Mouse (Mus musculus) E14TG2a.4 (cell line): ENCODE measurements around the gene Tekt3.
A peak's percentile ranks its signal among the peaks of the same experiment; 100 is the strongest.

ENCODE experiments used
- H3K27me3 ChIP-seq: 2 replicates; pipeline ENCODE4 v1.6.1; 2014; ENCODE audit warnings: low read length, control low read depth; ENCODE audit not compliant: insufficient read depth
- H3K36me3 ChIP-seq: 2 replicates; pipeline ENCODE4 v1.6.1; 2014; ENCODE audit warnings: low read length, control low read depth; ENCODE audit not compliant: insufficient read depth
- H3K4me1 ChIP-seq: replicated peaks from 2 replicates; pipeline ENCODE4 v1.6.1; 2014; ENCODE audit warnings: low read depth, low read length, control low read depth
- H3K4me3 ChIP-seq: replicated peaks from 2 replicates; pipeline ENCODE4 v1.5.1; 2014; ENCODE audit warnings: mild to moderate bottlenecking, low read length
- H3K9me3 ChIP-seq: 2 replicates; pipeline ENCODE4 v1.6.1; 2014; ENCODE audit warnings: low read length, control low read depth
- CTCF ChIP-seq: conservative IDR thresholded peaks from 2 replicates; pipeline ENCODE4 v1.5.1; 2014; ENCODE audit warnings: low read length
- NANOG ChIP-seq: IDR thresholded peaks from 2 replicates; pipeline ENCODE4 v1.6.1; 2014; ENCODE audit warnings: borderline replicate concordance, low read length, mixed read lengths
- POU5F1 ChIP-seq: IDR thresholded peaks from 2 replicates; pipeline ENCODE4 v1.6.1; 2014; ENCODE audit warnings: low read length, borderline replicate concordance

Tekt3 gene

GRCm38 (mm10) chr11:63103256-63103655 is 41.8 kb downstream of the Tekt3 start:
- Histone ChIP-seq H3K4me1 (no peaks in the 10 kb centered on the region), H3K27me3 (peaks cover 3% of the 10 kb centered on the region; the same call in 1 of the 2 replicates), H3K4me3 (no peak overlapping the region), H3K9me3 (peaks cover 7% of the 10 kb centered on the region; the same call in 1 of the 2 replicates), H3K36me3 (no peaks in the 10 kb centered on the region)
- no peak for TF ChIP-seq NANOG
- TF ChIP-seq POU5F1 = no peak
- TF ChIP-seq CTCF = no peak

GRCm38 (mm10) chr11:63104026-63104425 is 42.6 kb downstream of the Tekt3 start:
- Histone ChIP-seq H3K27me3 (peaks cover 3% of the 10 kb centered on the region; the same call in 1 of the 2 replicates), H3K36me3 (no peaks in the 10 kb centered on the region), H3K4me3 (no peak overlapping the region), H3K4me1 (peaks cover 2% of the 10 kb centered on the region; the same call in 1 of the 2 replicates), H3K9me3 (peaks cover 7% of the 10 kb centered on the region; the same call in 1 of the 2 replicates)
- TF ChIP-seq POU5F1 (no peak), NANOG (no peak), CTCF (no peak)

- Histone ChIP-seq H3K36me3 (no peaks in the 10 kb centered on the region), H3K4me3 (no peak overlapping the region), H3K4me1 (peaks cover 17% of the 10 kb centered on the region), H3K27me3 (peaks cover 3% of the 10 kb centered on the region; the same call in 1 of the 2 replicates), H3K9me3 (peaks cover 14% of the 10 kb centered on the region; the same call in 1 of the 2 replicates)
- TF ChIP-seq NANOG = peak; percentile 91
- TF ChIP-seq POU5F1 = no peak
Measured at GRCm38 (mm10) chr11:63109230-63109775, 47.8 kb downstream of the Tekt3 start.

GRCm38 (mm10) chr11:63110329-63110728 is 48.9 kb downstream of the Tekt3 start:
- TF ChIP-seq POU5F1 = no peak
- TF ChIP-seq NANOG = no peak
- no peak for TF ChIP-seq CTCF
- H3K4me3 ChIP-seq = no peak overlapping the region

GRCm38 (mm10) chr11:63114807-63115641 is 53.6 kb downstream of the Tekt3 start:
- H3K4me3 ChIP-seq = no peak overlapping the region
- TF ChIP-seq CTCF = no peak
- no peak for TF ChIP-seq POU5F1
- TF ChIP-seq NANOG = no peak
- H3K36me3 ChIP-seq = no peaks in the 10 kb centered on the region
- peaks cover 2% of the 10 kb centered on the region; the same call in 1 of the 2 replicates for H3K27me3 ChIP-seq
- H3K9me3 ChIP-seq = peaks cover 7% of the 10 kb centered on the region; the same call in 1 of the 2 replicates
- peaks cover 5% of the 10 kb centered on the region for H3K4me1 ChIP-seq

More at GRCm38 (mm10) chr11:63110329-63110728, 48.9 kb downstream of the Tekt3 start:
- no peaks in the 10 kb centered on the region for H3K36me3 ChIP-seq
- H3K4me1 ChIP-seq = peaks cover 17% of the 10 kb centered on the region
- H3K27me3 ChIP-seq = no peaks in the 10 kb centered on the region
- peaks cover 14% of the 10 kb centered on the region; the same call in 1 of the 2 replicates for H3K9me3 ChIP-seq

- H3K27me3 ChIP-seq = peaks cover 4% of the 10 kb centered on the region; the same call in 1 of the 2 replicates
- H3K9me3 ChIP-seq = peaks cover 7% of the 10 kb centered on the region; the same call in 1 of the 2 replicates
- TF ChIP-seq CTCF = no peak
- no peak for TF ChIP-seq NANOG
- TF ChIP-seq POU5F1 = no peak
- peaks cover 2% of the 10 kb centered on the region for H3K4me1 ChIP-seq
- H3K36me3 ChIP-seq = no peaks in the 10 kb centered on the region
- H3K4me3 ChIP-seq = no peak overlapping the region
Measured at GRCm38 (mm10) chr11:63116652-63117051, 55.2 kb downstream of the Tekt3 start.

- H3K27me3 ChIP-seq = peaks cover 4% of the 10 kb centered on the region; the same call in 1 of the 2 replicates
Measured at GRCm38 (mm10) chr11:63117266-63117665, 55.8 kb downstream of the Tekt3 start.

GRCm38 (mm10) chr11:63119791-63120190 is 58.3 kb downstream of the Tekt3 start:
- H3K4me1 ChIP-seq = peaks cover 26% of the 10 kb centered on the region
- no peak overlapping the region for H3K4me3 ChIP-seq
- TF ChIP-seq POU5F1 (no peak), NANOG (no peak), CTCF (no peak)
- no peaks in the 10 kb centered on the region for H3K9me3 ChIP-seq
- H3K27me3 ChIP-seq = peaks cover 4% of the 10 kb centered on the region; the same call in 1 of the 2 replicates
- no peaks in the 10 kb centered on the region for H3K36me3 ChIP-seq

More at GRCm38 (mm10) chr11:63117266-63117665, 55.8 kb downstream of the Tekt3 start:
- H3K36me3 ChIP-seq = no peaks in the 10 kb centered on the region
- H3K9me3 ChIP-seq = peaks cover 7% of the 10 kb centered on the region; the same call in 1 of the 2 replicates
- H3K4me1 ChIP-seq = peaks cover 8% of the 10 kb centered on the region
- H3K4me3 ChIP-seq = no peak overlapping the region
- no peak for TF ChIP-seq NANOG
- TF ChIP-seq POU5F1 = no peak
- TF ChIP-seq CTCF = no peak
